In the genomic region with DNA sequence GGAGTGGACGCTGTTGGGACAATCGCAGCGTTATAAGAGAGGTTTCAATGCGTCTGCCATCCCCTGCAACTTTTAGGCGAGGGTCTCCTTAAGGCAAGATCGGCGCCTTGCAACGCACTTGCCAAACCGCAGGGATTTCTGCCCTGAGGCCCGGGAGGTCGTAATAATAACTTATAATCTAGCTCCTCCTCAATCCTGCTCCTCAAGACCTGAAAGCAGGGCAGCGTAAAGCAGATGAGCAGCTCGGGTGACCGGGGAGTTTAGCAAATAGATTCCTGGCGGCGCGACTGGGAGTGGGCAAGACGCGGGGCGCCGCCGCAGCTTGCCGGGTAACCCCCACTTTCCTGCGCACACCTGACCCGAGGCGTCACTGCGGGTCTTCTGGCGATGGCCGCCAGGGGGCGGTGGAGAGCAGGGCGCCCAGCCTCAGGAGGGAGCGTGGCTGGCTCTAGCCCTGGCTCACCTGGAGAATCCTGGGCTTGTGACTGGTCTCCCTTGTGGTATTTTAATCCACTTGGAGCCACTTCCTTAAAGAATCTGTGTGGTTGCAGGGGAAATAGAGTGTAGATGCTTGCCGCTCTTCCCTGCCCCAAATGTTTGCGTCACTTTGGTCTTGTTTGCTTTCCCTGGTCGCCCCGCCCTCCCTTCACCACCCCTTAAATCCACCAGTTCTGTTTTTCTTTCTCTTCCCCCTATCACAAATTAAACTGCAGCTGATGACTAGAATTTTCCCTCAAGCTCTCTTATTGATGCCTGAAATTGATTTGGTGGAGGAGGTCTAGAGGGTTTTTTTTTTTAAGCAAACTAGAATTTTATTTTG, we compare ENCODE assay signal across 8 mouse cellular contexts. TPM values are rescaled to one million over a fixed set of nuclear protein-coding genes. Genes with fewer than 3 reads are reported as not detected.
DNase-seq lines count a peak whose midpoint lies in the region; ATAC-seq and TF ChIP-seq lines count a peak whose summit lies in the region.

No protein-coding gene starts in this region.

- no peaks in the 10 kb centered on the region for H3K9me3 ChIP-seq in hindbrain, postnatal 0 days (ENCODE audit: low read length)
- peaks cover 8% of the 10 kb centered on the region; the same call in 1 of the 2 replicates for H3K9me3 ChIP-seq in megakaryocyte, embryonic 14.5 days

- WGBS in hindbrain, postnatal 0 days, result 4% methylated on average over 36 of the region's 36 CpGs

- H3K27ac ChIP-seq in hindbrain, postnatal 0 days, result peak overlapping the region; percentile 72; the same call in 1 of the 2 replicates

- H3K27me3 ChIP-seq in hindbrain, postnatal 0 days (ENCODE audit: insufficient read depth, low read length), result no peaks in the 10 kb centered on the region
- H3K27me3 ChIP-seq in megakaryocyte, embryonic 14.5 days (replicated peaks), result peaks cover 26% of the 10 kb centered on the region

- no peaks in the 10 kb centered on the region for H3K4me1 ChIP-seq in hindbrain, postnatal 0 days (ENCODE audit: insufficient read depth, low read length)
- peaks cover 15% of the 10 kb centered on the region for H3K4me1 ChIP-seq in megakaryocyte, embryonic 14.5 days

- peak overlapping the region; percentile 95 for H3K4me2 ChIP-seq in hindbrain, postnatal 0 days (ENCODE audit: low read depth, low read length)

- peak overlapping the region; percentile 63 for H3K4me3 ChIP-seq in hindbrain, postnatal 0 days (ENCODE audit: low read length)
- H3K4me3 ChIP-seq in megakaryocyte, embryonic 14.5 days (replicated peaks), result peak overlapping the region; percentile 87

- intact Hi-C loops in gastrocnemius, postnatal 14 days (cut with DNase I; ENCODE audit: low total_unique reads), result loop anchor here (10.0 kb wide), 1 partner anchor 155 kb away; no protein-coding TSS in a partner anchor
- intact Hi-C loops in left cerebral cortex, postnatal 14 days (cut with DNase I), result loop anchor here (2.0 to 5.0 kb wide), 3 partner anchors 161 to 428 kb away; no protein-coding TSS in a partner anchor

- peak; percentile 89 for ATAC-seq in hindbrain, postnatal 0 days

- TF ChIP-seq CTCF in hindbrain, postnatal 0 days (IDR thresholded peaks at IDR 0.05; ENCODE audit: low read depth), result peak; percentile 97

- peak overlapping the region; percentile 69 for H3K9ac ChIP-seq in hindbrain, postnatal 0 days (replicated peaks; ENCODE audit: low read length)

- H3K36me3 ChIP-seq in hindbrain, postnatal 0 days (ENCODE audit: insufficient read depth, low read length), result no peaks in the 10 kb centered on the region
- H3K36me3 ChIP-seq in megakaryocyte, embryonic 14.5 days (replicated peaks; ENCODE audit: low read length), result no peaks in the 10 kb centered on the region

- peak; percentile 17 for DNase-seq in adrenal gland, adult 8-10 months
- DNase-seq in embryo, embryonic 10 days (ENCODE audit: low spot score), result peak; percentile 79
- peak; percentile 59 for DNase-seq in gastrocnemius, postnatal 14 days
- DNase-seq in hindbrain, postnatal 0 days (ENCODE audit: low spot score), result peak; percentile 82
- DNase-seq in left cerebral cortex, postnatal 14 days (ENCODE audit: low spot score in 2 of 2), result peak; percentile 61 to 71
- DNase-seq in right cerebral cortex, postnatal 14 days, result peak; percentile 72
- DNase-seq in B cell, adult 2 months, result no peak

RNA-seq across cellular contexts. Expression of a gene that starts 0.7 kb away (rescaled TPM):
- 1 to 10 TPM; 4.9 to 9.9 (median 8.5) TPM for total RNA-seq in adrenal gland, adult 8-10 months (2022)
- 1 to 10 TPM; 3.6 to 4.1 TPM for total RNA-seq in gastrocnemius, postnatal 14 days (2021)
- 15.3 and 16.8 TPM in 2 replicates for total RNA-seq in hindbrain, postnatal 0 days (2014; rRNA removed)
- polyA plus RNA-seq in hindbrain, postnatal 0 days (2015; fragmentation: Nextera tagmentation; extraction: Ambion mirVana), result 28.1 and 29.1 TPM in 2 replicates
- 10 to 100 TPM; 34.8 to 36.2 TPM for total RNA-seq in left cerebral cortex, postnatal 14 days (2021)
- polyA plus RNA-seq in megakaryocyte, embryonic 14.5 days (2012; ENCODE audit: insufficient read depth, low replicate concordance), result 0.15 and 1.3 TPM in 2 replicates

Comparison
In these comparisons a context has a peak if more than half of its experiments do, and no peak if none do; other contexts are left out.
1. DNase-seq: peak in adrenal gland, adult 8-10 months (single experiment), embryo, embryonic 10 days (single experiment), gastrocnemius, postnatal 14 days (single experiment), hindbrain, postnatal 0 days (single experiment), left cerebral cortex, postnatal 14 days (2 of 2) and right cerebral cortex, postnatal 14 days (single experiment); none in B cell, adult 2 months (0 of 2).